Mouse (Mus musculus): ENCODE data around the gene Sele.

GRCm38 (mm10) chr1:164071111-164071510 lies 23.1 kb downstream of the Sele start:
- TF ChIP-seq GATA1 (IDR thresholded peaks at IDR 0.05; ENCODE audit: borderline replicate concordance, low read length) (no peak), FLI1 (IDR thresholded peaks at IDR 0.05; ENCODE audit: low read length) (no peak)
